Mouse (Mus musculus): ENCODE data around the gene Gm7361.

GRCm38 (mm10) chr5:26280361-26280760 is 22.9 kb downstream of the Gm7361 start:
- no peak for TF ChIP-seq CTCF (IDR thresholded peaks at IDR 0.05; ENCODE audit: low read depth)
- no peak for TF ChIP-seq EP300 (IDR thresholded peaks at IDR 0.05; ENCODE audit: low read depth)
